Mouse (Mus musculus) adrenal gland, adult 2 months (tissue): ENCODE data around the gene Sod1. TPM values are rescaled to one million over a fixed set of nuclear protein-coding genes. Genes with fewer than 3 reads are reported as not detected.
A peak's percentile ranks its signal among the peaks of the same experiment; 100 is the strongest.

ENCODE experiments used
- DNase-seq: peaks from one replicate; pipeline ENCODE4 v3.0.0; 2021
- long read RNA-seq: library from polyadenylated mRNA; stranded (forward); transcript quantifications from one replicate; pipeline ENCODE4 v2.0.0, GENCODE M21; 2021
- polyA plus RNA-seq: library from polyadenylated mRNA; depleted of rRNA; stranded (reverse); fragments of >200 nt; gene quantifications from 2 replicates; pipeline ENCODE4 v1.2.3, GENCODE M21; 2012; rRNA removed
- total RNA-seq, 2 experiments: library from RNA; stranded (reverse); gene quantifications; 2 replicates each; pipeline ENCODE4 v1.2.3; 2021

The Sod1 gene
- total RNA-seq = 1,000 to 10,000 TPM; 1,281 to 1,419 TPM
- polyA plus RNA-seq = 539 and 713 TPM in 2 replicates
- long read RNA-seq, transcript Sod1-202 (3 exons, 3,970 nt) = minor isoform, 6 of 64 reads
- long read RNA-seq, transcript Sod1-201 (5 exons, 641 nt) = major isoform, 33 of 64 reads
- long read RNA-seq, partial matches to known transcripts = 24 of 64 reads
- long read RNA-seq, other reads (novel, unspliced or antisense) = 1 of 64 reads

GRCm38 (mm10) chr16:90220026-90220891, at the start of gene Sod1:
Sod1 (plus strand) TSS chr16:90220754.
- DNase-seq = peak; percentile 96

- DNase-seq = no peak
Observed at GRCm38 (mm10) chr16:90171416-90171815, 49.1 kb upstream of the Sod1 start.

GRCm38 (mm10) chr16:90176472-90176871, 44.1 kb upstream of the Sod1 start:
- no peak for DNase-seq

GRCm38 (mm10) chr16:90177425-90177824, 43.1 kb upstream of the Sod1 start:
- DNase-seq = no peak

- no peak for DNase-seq
Observed at GRCm38 (mm10) chr16:90178404-90178803, 42.1 kb upstream of the Sod1 start.

GRCm38 (mm10) chr16:90179892-90180291, 40.7 kb upstream of the Sod1 start:
- DNase-seq = no peak

- DNase-seq = no peak
Observed at GRCm38 (mm10) chr16:90180975-90181374, 39.6 kb upstream of the Sod1 start.

- peak; percentile 62 for DNase-seq
Observed at GRCm38 (mm10) chr16:90181673-90182072, 38.9 kb upstream of the Sod1 start.

GRCm38 (mm10) chr16:90184135-90184534, 36.4 kb upstream of the Sod1 start:
- DNase-seq = no peak

GRCm38 (mm10) chr16:90185928-90186588, 34.5 kb upstream of the Sod1 start:
- DNase-seq = peak; percentile 76

GRCm38 (mm10) chr16:90187453-90187852, 33.1 kb upstream of the Sod1 start:
- peak; percentile 58 for DNase-seq

- no peak for DNase-seq
Observed at GRCm38 (mm10) chr16:90191289-90191688, 29.3 kb upstream of the Sod1 start.

GRCm38 (mm10) chr16:90193719-90194118, 26.8 kb upstream of the Sod1 start:
- no peak for DNase-seq

- DNase-seq = no peak
Observed at GRCm38 (mm10) chr16:90196688-90197240, 23.8 kb upstream of the Sod1 start.

GRCm38 (mm10) chr16:90197337-90197973, 23.1 kb upstream of the Sod1 start:
- DNase-seq = peak; percentile 87

GRCm38 (mm10) chr16:90198626-90199025, 21.9 kb upstream of the Sod1 start:
- DNase-seq = no peak

- no peak for DNase-seq
Observed at GRCm38 (mm10) chr16:90199174-90199573, 21.4 kb upstream of the Sod1 start.

GRCm38 (mm10) chr16:90202140-90202539, 18.4 kb upstream of the Sod1 start:
- DNase-seq = no peak

- no peak for DNase-seq
Observed at GRCm38 (mm10) chr16:90203226-90203962, 17.2 kb upstream of the Sod1 start.

- DNase-seq = no peak
Observed at GRCm38 (mm10) chr16:90204868-90205267, 15.7 kb upstream of the Sod1 start.

- DNase-seq = no peak
Observed at GRCm38 (mm10) chr16:90208996-90209395, 11.6 kb upstream of the Sod1 start.
